Comparison of ENCODE assay signal across 10 mouse cellular contexts in genomic region chr10:75510446-75510845, GRCm38 (mm10). TPM values are rescaled to one million over a fixed set of nuclear protein-coding genes. Genes with fewer than 3 reads are reported as not detected.
DNase-seq lines count a peak whose midpoint lies in the region.
"Had no signal": no experiment of that assay in that cellular context is flagged by ENCODE, and none has a peak within 500 bp of the region (broad histone marks: within the 10 kb centered on the region; RNA-seq: fewer than 3 reads in every experiment).

No protein-coding gene starts in this region.

- peak; percentile 62 for DNase-seq in heart, adult 8-10 months (ENCODE audit: low spot score)
- no peak for DNase-seq in heart, postnatal 25 days (ENCODE audit: low spot score)
- DNase-seq in adrenal gland, adult 2 months = peak; percentile 81
- DNase-seq in cerebellum, adult 11-12 months = peak; percentile 75
- peak; percentile 43 for DNase-seq in gastrocnemius, postnatal 14 days
- no peak for DNase-seq in c-Kit-positive CD71-positive TER-119-positive erythroid progenitor cells, embryonic 14.5 days (ENCODE audit: low spot score)
- no peak for DNase-seq in layer of hippocampus, adult 8-10 months (ENCODE audit: low spot score in 2 of 2)
- DNase-seq in lung, postnatal 4 days = no peak
- DNase-seq: right cerebral cortex, adult 18-20 months had no signal

- intact Hi-C loops in heart, postnatal 25 days (cut with DNase I) = no loop called here
- intact Hi-C loops in gastrocnemius, postnatal 14 days (cut with DNase I; ENCODE audit: low total_unique reads) = no loop called here

RNA-seq across cellular contexts. Expression of gene Snrpd3, which starts 6.9 kb away (rescaled TPM):
- 10 to 100 TPM; 64.0 to 72.6 (median 68.3) TPM for total RNA-seq in heart, adult 8-10 months (2022)
- 10 to 100 TPM; 65.8 to 72.0 TPM for total RNA-seq in heart, postnatal 25 days (2021)
- total RNA-seq in adrenal gland, adult 2 months (2021) = 10 to 100 TPM; 87.1 to 92.8 TPM
- 1.7 and 3.6 TPM in 2 replicates for polyA plus RNA-seq in adrenal gland, adult 2 months (2012; rRNA removed)
- 100 to 1,000 TPM; 103 to 108 TPM for total RNA-seq in gastrocnemius, postnatal 14 days (2021)
- total RNA-seq in layer of hippocampus, adult 8-10 months (2022) = 10 to 100 TPM; 67.3 to 82.9 (median 72.6) TPM

RNA-seq across cellular contexts. Expression of gene Gucd1, which starts 7.3 kb away (rescaled TPM):
- total RNA-seq in heart, adult 8-10 months (2022) = 10 to 100 TPM; 34.0 to 37.2 (median 36.1) TPM
- total RNA-seq in heart, postnatal 25 days (2021) = 10 to 100 TPM; 40.1 to 40.4 TPM
- 10 to 100 TPM; 25.9 to 26.0 TPM for total RNA-seq in adrenal gland, adult 2 months (2021)
- 56.1 and 74.1 TPM in 2 replicates for polyA plus RNA-seq in adrenal gland, adult 2 months (2012; rRNA removed)
- total RNA-seq in gastrocnemius, postnatal 14 days (2021) = 10 to 100 TPM; 40.4 to 60.3 TPM
- 10 to 100 TPM; 14.0 to 17.3 (median 14.4) TPM for total RNA-seq in layer of hippocampus, adult 8-10 months (2022)

RNA-seq across cellular contexts. Expression of gene Lrrc75b, which starts 49.7 kb away (rescaled TPM):
- 1 to 10 TPM in 2 of 4 experiments, under 1 TPM in 2; 0.79 to 1.6 (median 0.97) TPM for total RNA-seq in heart, adult 8-10 months (2022)
- 1 to 10 TPM in 1 of 2 experiments, under 1 TPM in 1; 0.67 to 1.6 TPM for total RNA-seq in heart, postnatal 25 days (2021)
- under 1 TPM; 0.14 to 0.41 TPM for total RNA-seq in adrenal gland, adult 2 months (2021)
- 0.17 and 0.30 TPM in 2 replicates for polyA plus RNA-seq in adrenal gland, adult 2 months (2012; rRNA removed)
- under 1 TPM; 0.53 to 0.90 TPM for total RNA-seq in gastrocnemius, postnatal 14 days (2021)
- 10 to 100 TPM in 3 of 4 experiments, 1 to 10 TPM in 1; 9.5 to 16.9 (median 12.0) TPM for total RNA-seq in layer of hippocampus, adult 8-10 months (2022)
- total RNA-seq: megakaryocyte progenitor cell, adult 5-6 weeks had no signal

RNA-seq across cellular contexts. Expression of gene Ggt1, which starts 51.0 kb away (rescaled TPM):
- total RNA-seq in heart, adult 8-10 months (2022) = not detected
- not detected for total RNA-seq in heart, postnatal 25 days (2021)
- not detected for total RNA-seq in adrenal gland, adult 2 months (2021)
- polyA plus RNA-seq in adrenal gland, adult 2 months (2012; rRNA removed) = 0.15 and 0.20 TPM in 2 replicates
- total RNA-seq in gastrocnemius, postnatal 14 days (2021) = under 1 TPM; 0.66 TPM
- total RNA-seq in layer of hippocampus, adult 8-10 months (2022) = 1 to 10 TPM; 4.0 to 5.6 (median 4.6) TPM
- total RNA-seq: megakaryocyte progenitor cell, adult 5-6 weeks had no signal

Comparison
In these comparisons a context has a peak if more than half of its experiments do, and no peak if none do; other contexts are left out.
1. DNase-seq: peak in heart, adult 8-10 months (single experiment), adrenal gland, adult 2 months (single experiment), cerebellum, adult 11-12 months (single experiment) and gastrocnemius, postnatal 14 days (single experiment); none in heart, postnatal 25 days (single experiment), c-Kit-positive CD71-positive TER-119-positive erythroid progenitor cells, embryonic 14.5 days (single experiment), layer of hippocampus, adult 8-10 months (0 of 2) and lung, postnatal 4 days (0 of 2).
2. RNA of gene Lrrc75b, which starts 49.7 kb away (total RNA-seq): 9.5 to 16.9 TPM in layer of hippocampus, adult 8-10 months; 0.67 to 1.6 TPM in heart, postnatal 25 days, 0.79 to 1.6 TPM in heart, adult 8-10 months, 0.53 to 0.90 TPM in gastrocnemius, postnatal 14 days and 0.14 to 0.41 TPM in adrenal gland, adult 2 months; every median in the first group is over 4 times any median in the second.